Mouse (Mus musculus) kidney, adult 18-20 months (tissue): ENCODE results near the gene Usp39.

Experiments
- DNase-seq: peaks from one replicate; pipeline ENCODE4 v3.0.0; 2021

Gene Usp39

GRCm38 (mm10) chr6:72350214-72350613 lies 5.2 kb upstream of the Usp39 start:
- no peak for DNase-seq

- DNase-seq: no peak
Observed at GRCm38 (mm10) chr6:72348411-72348810, 3.4 kb upstream of the Usp39 start.

- peak; percentile 86 for DNase-seq
Observed at GRCm38 (mm10) chr6:72347166-72347941, 2.4 kb upstream of the Usp39 start, which contains the start of gene 0610030E20Rik. 0610030E20Rik (plus strand) TSS chr6:72347317.

GRCm38 (mm10) chr6:72346261-72346660 lies 1.3 kb upstream of the Usp39 start:
- DNase-seq: no peak

GRCm38 (mm10) chr6:72345633-72346032 lies 649 bp upstream of the Usp39 start:
- DNase-seq: no peak

GRCm38 (mm10) chr6:72344396-72345073 lies 449 bp downstream of the Usp39 start:
- no peak for DNase-seq

- DNase-seq: no peak
Observed at GRCm38 (mm10) chr6:72340481-72340880, 4.5 kb downstream of the Usp39 start.

GRCm38 (mm10) chr6:72333111-72333510 lies 11.9 kb downstream of the Usp39 start:
- no peak for DNase-seq

GRCm38 (mm10) chr6:72330133-72330532 lies 14.9 kb downstream of the Usp39 start:
- no peak for DNase-seq

- DNase-seq: no peak
Observed at GRCm38 (mm10) chr6:72329019-72329418, 16.0 kb downstream of the Usp39 start.

- DNase-seq: peak; percentile 73
Observed at GRCm38 (mm10) chr6:72326274-72326673, 18.7 kb downstream of the Usp39 start.

- no peak for DNase-seq
Observed at GRCm38 (mm10) chr6:72323786-72324508, 21.0 kb downstream of the Usp39 start.

- DNase-seq: no peak
Observed at GRCm38 (mm10) chr6:72322936-72323335, 22.0 kb downstream of the Usp39 start.

- DNase-seq: peak; percentile 56
Observed at GRCm38 (mm10) chr6:72319019-72319418, 26.0 kb downstream of the Usp39 start.

GRCm38 (mm10) chr6:72318440-72318839 lies 26.5 kb downstream of the Usp39 start:
- no peak for DNase-seq

GRCm38 (mm10) chr6:72316044-72316443 lies 28.9 kb downstream of the Usp39 start:
- DNase-seq: no peak

- DNase-seq: no peak
Observed at GRCm38 (mm10) chr6:72315384-72315783, 29.6 kb downstream of the Usp39 start.

- DNase-seq: no peak
Observed at GRCm38 (mm10) chr6:72313124-72313867, 31.7 kb downstream of the Usp39 start.

- DNase-seq: no peak
Observed at GRCm38 (mm10) chr6:72312198-72312597, 32.8 kb downstream of the Usp39 start.

GRCm38 (mm10) chr6:72303510-72303909 lies 41.5 kb downstream of the Usp39 start:
- DNase-seq: no peak

GRCm38 (mm10) chr6:72302349-72302925 lies 42.5 kb downstream of the Usp39 start:
- DNase-seq: peak; percentile 63

GRCm38 (mm10) chr6:72297825-72298224 lies 47.2 kb downstream of the Usp39 start:
- DNase-seq: no peak
